Mouse (Mus musculus): ENCODE results near the gene A930004D18Rik.

DNA sequence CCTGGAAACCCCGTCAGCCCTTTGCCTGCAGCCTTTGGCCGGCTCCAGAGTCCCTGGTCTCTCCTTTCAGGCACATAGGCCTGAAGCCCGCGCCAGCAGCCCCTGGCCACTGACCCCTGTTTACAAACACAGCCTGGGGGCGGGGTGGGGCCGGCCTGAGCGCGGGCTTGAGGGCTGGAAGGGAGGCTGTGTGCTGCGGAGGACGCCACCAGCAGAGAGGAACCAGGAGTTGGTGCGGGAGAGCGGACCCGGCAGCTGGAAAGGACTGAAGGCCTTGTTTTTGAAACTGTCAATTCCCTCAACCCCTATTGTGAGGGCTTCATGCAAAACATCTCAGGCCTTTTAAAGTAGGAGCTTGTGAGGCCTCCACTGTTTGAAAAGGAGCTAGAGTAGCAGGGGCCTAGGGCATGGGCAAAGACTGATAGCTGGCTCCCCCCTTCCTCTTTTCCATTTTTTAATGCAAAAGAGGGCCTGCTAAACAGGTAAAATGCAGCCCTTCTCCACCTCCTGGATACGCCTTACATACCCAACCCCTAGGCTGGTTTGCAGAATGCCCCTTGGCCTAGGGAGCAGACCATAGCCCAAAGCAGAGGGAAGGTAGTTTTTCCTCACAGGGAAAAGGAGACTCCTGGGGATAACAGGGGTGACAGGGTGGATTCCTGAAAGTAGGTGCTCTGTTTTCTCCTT, 3.8 kb upstream of the A930004D18Rik start:
- no peak for TF ChIP-seq MAFK (IDR thresholded peaks at IDR 0.05; ENCODE audit: insufficient read depth, low read depth, low read length)
- TF ChIP-seq ZC3H11A (IDR thresholded peaks at IDR 0.05; ENCODE audit: borderline replicate concordance, low read depth, low read length), result no peak
- no peak for TF ChIP-seq HCFC1 (IDR thresholded peaks at IDR 0.05; ENCODE audit: borderline replicate concordance, insufficient read depth, low read length)
- TF ChIP-seq ZNF384 (IDR thresholded peaks at IDR 0.05; ENCODE audit: low read depth, low read length), result no peak
